Mouse (Mus musculus): ENCODE results near the gene Gmds. TPM values are rescaled to one million over a fixed set of nuclear protein-coding genes. Genes with fewer than 3 reads are reported as not detected.

Gene Gmds
- 12.2 and 14.6 TPM in 2 replicates for polyA plus RNA-seq (2016; fragmentation: Nextera tagmentation; extraction: Ambion mirVana)

DNA sequence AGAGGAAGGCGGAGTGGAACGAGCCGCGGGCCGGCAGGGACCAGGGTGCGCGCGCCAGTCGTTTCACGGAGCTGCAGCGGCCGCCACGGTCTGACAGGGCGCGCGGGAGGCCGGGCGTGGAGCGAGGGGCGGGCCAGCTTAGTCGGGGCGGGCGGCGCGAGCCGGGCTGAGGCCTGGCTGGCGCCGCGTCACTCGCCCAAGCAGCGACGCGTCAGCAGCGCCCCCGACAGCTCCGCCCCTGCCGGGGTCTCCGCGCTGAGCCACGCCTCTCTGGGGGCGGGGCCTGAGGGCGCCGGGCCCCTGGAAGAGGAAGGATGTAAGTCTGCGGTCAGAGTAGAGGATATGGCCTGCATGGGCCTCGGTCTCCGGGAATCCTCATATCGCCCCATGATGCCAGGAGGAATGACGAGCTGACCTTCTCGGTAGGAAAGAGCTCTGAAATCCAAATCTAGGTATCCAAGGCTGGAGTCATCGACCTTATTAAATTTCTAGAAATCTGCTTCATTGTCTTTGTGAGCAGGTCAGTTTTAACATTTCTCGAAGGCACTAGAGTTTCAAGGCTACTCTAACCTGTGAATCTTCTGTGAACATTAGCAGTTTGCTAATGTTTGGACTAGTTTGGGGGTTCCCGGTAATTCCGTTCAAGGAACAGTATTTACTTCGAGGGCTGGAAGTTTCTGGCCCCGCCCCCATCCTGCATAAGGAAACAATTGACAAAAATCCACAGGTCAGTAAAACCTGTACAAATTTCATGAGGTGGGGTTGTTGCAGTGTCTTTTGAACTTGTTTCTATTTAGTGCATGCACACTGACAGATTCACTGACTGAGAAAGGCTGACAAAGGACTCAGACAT is at the start of gene Gmds:
Gene Gmds (minus strand): TSS at position 228 of the 853 bp plus-strand sequence.
- ATAC-seq, result peak; percentile 99
- peak within 1 kb of the TSS; percentile 70 for H3K4me3 ChIP-seq
- peak within 1 kb of the TSS; percentile 27 for H3K27ac ChIP-seq
- H3K36me3 ChIP-seq, result no peaks in the 10 kb centered on the region
- no peaks in the 10 kb centered on the region for H3K9me3 ChIP-seq (replicated peaks)
- peak within 1 kb of the TSS; percentile 82 for H3K9ac ChIP-seq
- WGBS (ENCODE audit: insufficient replicate concordance), result 2% methylated on average over 54 of the region's 55 CpGs
- H3K4me2 ChIP-seq, result peak within 1 kb of the TSS; percentile 97
- peaks cover 14% of the 10 kb centered on the region for H3K4me1 ChIP-seq
- no peaks in the 10 kb centered on the region for H3K27me3 ChIP-seq (replicated peaks)

DNA sequence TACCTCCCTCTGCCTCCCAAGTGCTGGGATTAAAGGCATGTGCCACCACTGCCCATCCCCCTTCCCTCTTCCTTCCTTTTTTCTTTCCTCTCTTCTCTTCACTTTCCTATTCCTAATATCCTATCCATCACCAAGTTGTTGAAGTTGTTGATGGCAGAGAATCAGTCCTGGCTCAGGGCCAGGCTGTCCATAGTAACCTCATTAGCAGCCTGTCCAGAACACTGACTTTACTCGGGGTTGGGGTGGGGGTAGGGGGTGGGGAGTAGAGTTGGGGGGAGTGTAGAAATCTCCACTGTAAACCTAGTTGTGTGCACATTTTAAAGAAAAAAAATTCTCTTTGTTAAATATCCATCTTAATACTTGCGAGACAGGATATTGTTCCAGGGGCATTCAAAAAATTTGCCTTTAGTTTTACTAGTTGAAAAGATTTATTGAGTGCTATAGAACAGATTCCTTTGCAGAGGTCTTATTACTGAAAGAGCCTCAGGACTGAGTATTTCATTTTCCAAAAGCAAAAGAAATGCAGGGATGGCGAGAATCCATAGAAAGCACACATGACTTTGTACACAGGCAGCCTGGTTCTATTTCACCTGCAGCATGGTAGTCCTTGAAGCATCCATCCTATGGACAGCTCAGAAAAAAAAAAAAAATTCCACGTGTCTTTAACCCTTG is 47.0 kb upstream of the Gmds start:
- no peak for ATAC-seq
- whole genome bisulfite sequencing (ENCODE audit: insufficient replicate concordance), result 51% methylated on average over 4 of the region's 4 CpGs
- no peak overlapping the region for H3K9ac ChIP-seq

DNA sequence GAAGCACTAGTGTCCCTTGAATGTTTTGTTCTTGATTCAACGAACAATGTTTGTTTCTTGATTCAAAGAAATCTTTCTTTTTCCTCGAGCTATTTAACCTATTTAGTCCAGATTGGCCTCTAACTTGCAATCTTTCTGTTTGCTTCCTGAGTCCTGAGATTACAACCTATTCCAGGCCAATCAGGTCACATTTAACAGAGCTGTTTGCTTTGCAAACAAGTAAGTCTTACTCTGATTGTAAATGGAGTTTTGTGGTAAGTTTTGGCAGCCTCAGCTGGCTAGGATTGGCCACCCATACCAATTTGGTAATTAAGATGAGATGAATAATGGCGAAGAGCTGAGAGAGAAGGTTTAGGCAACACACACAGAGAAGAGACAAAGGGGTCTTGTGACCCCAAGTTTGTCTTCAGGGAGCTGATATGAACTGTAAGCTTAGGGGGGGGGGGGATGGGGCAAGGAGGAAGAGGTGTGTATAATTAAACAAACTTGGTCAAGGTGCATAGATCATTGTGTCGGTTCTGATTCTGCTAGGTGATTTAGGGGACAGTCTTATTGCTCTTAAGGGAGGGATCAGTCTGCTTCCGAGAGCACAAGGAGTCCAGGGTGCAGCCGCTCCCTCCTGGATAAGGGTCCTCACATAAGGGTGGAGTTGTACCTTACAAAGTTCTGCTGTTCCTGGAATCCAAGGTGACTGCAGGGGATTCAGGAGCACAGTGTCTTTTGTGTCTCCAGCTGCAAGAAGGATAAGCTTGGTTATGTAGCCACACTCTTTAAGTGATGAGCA is 43.9 kb upstream of the Gmds start:
- H3K9ac ChIP-seq, result no peak overlapping the region
- no peaks in the 10 kb centered on the region for H3K9me3 ChIP-seq (replicated peaks)
- no peaks in the 10 kb centered on the region for H3K36me3 ChIP-seq
- H3K27me3 ChIP-seq (replicated peaks), result 0 out of 2 replicates have a peak, but pooled peaks cover 2% of the 10 kb centered on the region
- 62% methylated on average over 6 of the region's 6 CpGs for WGBS (ENCODE audit: insufficient replicate concordance)
- H3K4me1 ChIP-seq, result no peaks in the 10 kb centered on the region
- no peak overlapping the region for H3K4me3 ChIP-seq
- H3K27ac ChIP-seq, result no peak overlapping the region
- no peak overlapping the region for H3K4me2 ChIP-seq
- ATAC-seq, result no peak

More for the DNA sequence above, 47.0 kb upstream of the Gmds start:
- Histone ChIP-seq H3K4me3 (no peak overlapping the region), H3K4me2 (no peak overlapping the region), H3K9me3 (replicated peaks) (no peaks in the 10 kb centered on the region), H3K27ac (no peak overlapping the region), H3K36me3 (no peaks in the 10 kb centered on the region), H3K27me3 (replicated peaks) (0 out of 2 replicates have a peak, but pooled peaks cover 2% of the 10 kb centered on the region), H3K4me1 (no peaks in the 10 kb centered on the region)

DNA sequence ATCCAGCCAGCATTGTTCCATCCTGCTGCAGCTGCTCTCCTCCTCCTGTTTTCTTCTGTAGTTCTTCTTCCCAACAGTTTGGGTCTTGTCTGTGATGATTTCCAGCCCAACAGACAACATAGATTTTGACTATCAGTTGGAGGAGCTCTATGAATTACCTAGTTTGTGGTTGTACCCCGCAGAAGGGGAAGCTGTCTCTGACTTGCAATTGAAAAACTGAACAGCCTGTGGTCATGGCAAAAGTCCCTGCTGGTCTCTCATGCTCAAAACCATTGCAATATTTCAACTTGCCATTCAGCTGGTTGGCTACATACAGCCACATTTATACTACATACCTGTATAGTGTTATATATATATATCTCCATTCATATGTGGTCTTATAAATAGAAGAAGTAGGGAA is 40.1 kb upstream of the Gmds start:
- no peak overlapping the region for H3K4me2 ChIP-seq
- no peak for ATAC-seq
- no peaks in the 10 kb centered on the region for H3K4me1 ChIP-seq
- no peak overlapping the region for H3K27ac ChIP-seq
- no peaks in the 10 kb centered on the region for H3K36me3 ChIP-seq
- no peaks in the 10 kb centered on the region for H3K9me3 ChIP-seq (replicated peaks)
- 23% methylated on average over 1 of the region's 1 CpGs for WGBS (ENCODE audit: insufficient replicate concordance)
- 0 out of 2 replicates have a peak, but pooled peaks cover 2% of the 10 kb centered on the region for H3K27me3 ChIP-seq (replicated peaks)
- no peak overlapping the region for H3K4me3 ChIP-seq
- no peak overlapping the region for H3K9ac ChIP-seq

DNA sequence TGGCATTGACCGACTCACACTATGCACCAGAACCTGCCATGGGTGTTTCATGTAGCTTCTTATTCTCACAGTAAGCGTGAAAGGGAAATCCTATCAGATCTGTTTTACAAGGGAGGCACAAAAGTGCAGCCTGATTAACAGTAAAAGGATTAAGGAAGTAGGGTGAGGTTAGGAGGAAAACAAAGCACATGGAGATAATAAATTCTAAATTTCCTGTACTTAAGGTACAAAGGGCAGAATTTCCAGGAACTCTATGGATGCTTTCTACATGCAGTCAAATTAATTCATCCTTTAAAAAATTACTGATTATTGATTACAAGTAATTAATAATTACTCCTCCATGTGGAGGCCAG is 34.0 kb upstream of the Gmds start:
- no peak overlapping the region for H3K4me3 ChIP-seq

DNA sequence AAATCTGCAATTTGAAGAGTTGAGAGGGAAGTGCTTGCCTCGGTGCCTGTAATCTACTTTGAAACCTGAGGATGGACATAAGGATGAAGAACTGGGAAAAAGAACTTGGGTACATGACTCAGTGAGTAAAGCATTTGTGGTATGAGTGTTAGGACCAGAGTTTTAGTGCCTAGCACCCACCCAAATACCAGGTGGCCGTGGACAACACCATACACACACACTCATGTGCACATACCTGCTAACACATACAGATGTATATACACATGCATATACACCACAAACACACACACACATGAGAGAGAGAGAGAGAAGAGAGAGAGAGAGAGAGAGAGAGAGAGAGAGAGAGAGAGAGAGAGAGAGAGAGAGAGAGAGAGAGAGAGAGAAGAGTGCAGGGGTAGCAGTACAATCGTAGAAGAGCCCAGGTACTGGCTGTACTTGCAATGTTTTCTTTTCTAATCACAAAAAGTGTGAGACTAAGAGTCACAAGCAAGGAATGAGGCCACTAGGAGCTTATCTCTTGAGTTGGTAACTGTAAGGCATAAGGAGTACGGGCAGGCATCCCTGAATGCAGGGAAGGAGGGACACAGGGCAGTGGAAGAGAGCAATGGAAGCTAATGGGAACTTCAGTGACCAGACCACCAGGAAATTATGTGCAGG is 33.5 kb upstream of the Gmds start:
- WGBS (ENCODE audit: insufficient replicate concordance), result 54% methylated on average over 4 of the region's 4 CpGs
- no peak for ATAC-seq
- Histone ChIP-seq H3K4me3 (no peak overlapping the region), H3K36me3 (no peaks in the 10 kb centered on the region), H3K27ac (no peak overlapping the region), H3K4me1 (no peaks in the 10 kb centered on the region), H3K4me2 (no peak overlapping the region), H3K27me3 (replicated peaks) (no peaks in the 10 kb centered on the region), H3K9ac (no peak overlapping the region), H3K9me3 (replicated peaks) (no peaks in the 10 kb centered on the region)

More for the DNA sequence above, 34.0 kb upstream of the Gmds start:
- no peak for ATAC-seq
- H3K27me3 ChIP-seq (replicated peaks), result no peaks in the 10 kb centered on the region
- no peak overlapping the region for H3K27ac ChIP-seq
- H3K9me3 ChIP-seq (replicated peaks), result no peaks in the 10 kb centered on the region
- H3K4me1 ChIP-seq, result no peaks in the 10 kb centered on the region
- H3K36me3 ChIP-seq, result no peaks in the 10 kb centered on the region
- no peak overlapping the region for H3K9ac ChIP-seq
- no peak overlapping the region for H3K4me2 ChIP-seq
- 47% methylated on average over 2 of the region's 2 CpGs for WGBS (ENCODE audit: insufficient replicate concordance)

DNA sequence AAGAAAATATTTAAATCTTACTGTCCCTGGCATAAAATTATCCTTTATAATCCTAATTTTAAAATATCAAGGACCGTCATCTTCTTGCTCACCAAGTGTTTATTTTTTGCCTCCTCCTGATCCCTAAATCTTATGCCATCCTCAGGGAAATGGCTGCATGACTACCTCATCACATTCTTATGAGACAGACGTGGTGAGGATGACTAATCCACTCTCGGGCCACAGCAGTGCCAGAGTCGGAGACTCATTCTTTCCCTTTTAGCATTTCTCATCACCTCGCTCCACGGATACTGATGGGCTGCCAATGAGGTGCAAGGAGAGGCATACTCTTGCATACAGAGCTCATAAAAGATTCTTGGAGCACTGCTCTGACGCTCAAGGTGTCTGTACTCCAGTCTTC is 32.2 kb upstream of the Gmds start:
- Histone ChIP-seq H3K27ac (no peak overlapping the region), H3K4me1 (no peaks in the 10 kb centered on the region), H3K9me3 (replicated peaks) (no peaks in the 10 kb centered on the region), H3K27me3 (replicated peaks) (no peaks in the 10 kb centered on the region), H3K4me2 (no peak overlapping the region), H3K9ac (no peak overlapping the region), H3K36me3 (no peaks in the 10 kb centered on the region), H3K4me3 (no peak overlapping the region)
- WGBS (ENCODE audit: insufficient replicate concordance), result 67% methylated on average over 7 of the region's 7 CpGs
- no peak for ATAC-seq

DNA sequence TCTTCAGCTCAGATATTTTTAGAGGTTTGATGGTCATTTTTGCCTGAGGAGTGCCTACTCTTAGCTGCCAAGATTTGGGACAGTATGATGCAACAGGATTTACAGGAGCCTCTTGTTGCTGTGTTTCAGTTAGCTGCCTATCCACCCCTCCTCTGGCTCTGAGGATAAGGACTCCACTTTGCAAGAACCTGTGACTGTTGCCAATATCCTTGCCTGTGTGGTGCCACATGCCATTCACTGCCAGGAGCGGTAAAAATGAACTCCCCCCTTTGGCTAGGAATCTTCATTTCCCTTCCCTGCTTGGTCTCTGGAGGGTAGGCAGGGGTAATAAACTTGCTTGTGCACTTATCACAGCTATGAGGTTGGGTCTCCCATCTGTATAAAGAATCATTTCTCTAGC is 31.6 kb upstream of the Gmds start:
- no peaks in the 10 kb centered on the region for H3K27me3 ChIP-seq (replicated peaks)
- no peak overlapping the region for H3K9ac ChIP-seq
- H3K4me1 ChIP-seq, result no peaks in the 10 kb centered on the region
- ATAC-seq, result no peak
- 80% methylated on average over 1 of the region's 1 CpGs for WGBS (ENCODE audit: insufficient replicate concordance)
- H3K4me2 ChIP-seq, result no peak overlapping the region
- H3K36me3 ChIP-seq, result no peaks in the 10 kb centered on the region
- H3K4me3 ChIP-seq, result no peak overlapping the region
- H3K27ac ChIP-seq, result no peak overlapping the region
- no peaks in the 10 kb centered on the region for H3K9me3 ChIP-seq (replicated peaks)

DNA sequence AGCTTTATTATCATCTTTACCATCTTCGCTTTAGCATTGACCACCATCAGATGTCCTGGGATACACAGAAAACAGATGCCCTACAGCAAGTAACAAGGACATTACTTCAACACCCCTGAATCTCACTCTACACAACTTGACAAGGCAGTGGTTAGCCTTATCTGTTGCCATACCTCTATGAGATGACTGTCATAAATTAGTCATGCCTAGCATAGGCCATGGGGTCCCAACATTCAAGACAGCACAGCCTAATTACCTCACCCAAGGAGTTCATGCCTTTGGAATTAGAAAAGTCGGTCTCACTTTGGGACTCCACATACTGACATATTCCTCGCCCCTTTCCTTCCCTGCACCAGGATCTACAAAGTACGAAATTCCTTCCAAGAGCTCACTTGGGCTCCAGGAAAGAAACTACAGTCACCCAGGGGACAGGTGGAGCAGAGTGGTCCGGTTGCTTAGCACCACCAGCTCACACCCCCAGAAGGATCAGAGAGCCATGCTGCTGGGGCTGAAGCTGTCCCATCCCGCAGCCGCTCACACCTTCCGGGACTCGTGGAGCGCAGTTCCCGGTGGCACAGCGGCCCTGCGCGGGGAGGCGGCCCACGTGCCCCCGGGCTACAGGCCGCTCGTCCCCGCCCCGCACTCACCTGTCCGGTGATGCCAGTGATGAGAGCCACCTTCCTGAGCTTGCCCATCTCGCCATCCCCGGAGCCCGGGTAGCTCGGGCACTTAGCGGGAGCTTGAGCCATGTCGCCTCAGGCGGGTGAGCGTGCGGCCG is 616 bp downstream of the Gmds start:
- 4% methylated on average over 32 of the region's 32 CpGs for WGBS (ENCODE audit: insufficient replicate concordance)
- H3K27ac ChIP-seq, result no peak overlapping the region; the same call in 1 of the 2 replicates
- peak; percentile 62 for ATAC-seq

DNA sequence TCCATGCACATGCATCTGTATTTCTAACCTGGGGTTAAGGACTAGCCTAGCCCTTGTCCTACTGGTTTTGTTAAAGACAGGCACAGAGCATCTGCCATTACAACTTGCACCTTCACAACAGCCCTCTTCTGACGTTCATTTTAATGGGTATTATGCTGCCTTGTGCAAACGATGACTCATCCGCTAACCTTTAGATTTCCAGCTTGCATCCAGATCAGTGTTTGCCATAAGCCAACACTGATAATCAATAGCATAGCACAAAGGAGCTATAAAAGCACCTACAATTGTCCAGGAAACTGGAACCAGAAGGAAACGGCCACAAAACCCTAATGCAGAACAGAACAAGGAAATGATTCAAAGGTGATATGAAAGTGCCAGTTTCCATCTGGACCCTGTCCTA is 20.2 kb downstream of the Gmds start:
- ATAC-seq, result no peak
- 63% methylated on average over 4 of the region's 4 CpGs for WGBS (ENCODE audit: insufficient replicate concordance)
- no peak overlapping the region for H3K9ac ChIP-seq

More for the DNA sequence above, 616 bp downstream of the Gmds start:
- Histone ChIP-seq H3K9ac (peak overlapping the region; percentile 82), H3K4me1 (peaks cover 14% of the 10 kb centered on the region), H3K4me2 (peak overlapping the region; percentile 97), H3K4me3 (peak overlapping the region; percentile 70), H3K9me3 (replicated peaks) (no peaks in the 10 kb centered on the region), H3K36me3 (no peaks in the 10 kb centered on the region), H3K27me3 (replicated peaks) (no peaks in the 10 kb centered on the region)

DNA sequence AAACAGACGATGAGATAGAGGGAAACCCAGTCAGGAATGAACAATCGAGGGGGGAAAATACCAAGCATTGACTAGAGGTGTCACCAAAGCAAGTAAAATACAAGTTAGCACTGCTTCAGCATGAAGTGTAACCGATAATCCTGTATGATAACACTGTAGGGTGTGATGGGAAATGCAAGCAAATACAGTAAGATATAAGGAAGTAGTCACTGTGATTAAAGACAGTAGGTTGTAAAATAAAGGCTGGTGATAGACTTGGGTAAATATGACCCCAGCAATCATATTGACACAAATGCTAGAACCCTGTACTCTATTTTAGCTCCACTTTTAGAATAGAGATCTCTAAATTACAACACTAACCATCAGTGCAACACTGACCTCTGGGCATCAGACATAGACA is 21.2 kb downstream of the Gmds start:
- Histone ChIP-seq H3K9me3 (replicated peaks) (no peaks in the 10 kb centered on the region), H3K27ac (no peak overlapping the region), H3K4me2 (no peak overlapping the region), H3K27me3 (replicated peaks) (no peaks in the 10 kb centered on the region), H3K4me1 (no peaks in the 10 kb centered on the region), H3K4me3 (no peak overlapping the region), H3K36me3 (no peaks in the 10 kb centered on the region), H3K9ac (no peak overlapping the region)
- 71% methylated on average over 3 of the region's 3 CpGs for WGBS (ENCODE audit: insufficient replicate concordance)
- no peak for ATAC-seq

More for the DNA sequence above, 20.2 kb downstream of the Gmds start:
- Histone ChIP-seq H3K27ac (no peak overlapping the region), H3K9me3 (replicated peaks) (no peaks in the 10 kb centered on the region), H3K36me3 (no peaks in the 10 kb centered on the region), H3K4me2 (no peak overlapping the region), H3K27me3 (replicated peaks) (no peaks in the 10 kb centered on the region), H3K4me3 (no peak overlapping the region), H3K4me1 (no peaks in the 10 kb centered on the region)

Measured in liver, embryonic 12.5 days (tissue).